Comparison of ENCODE assay signal across 7 mouse cellular contexts in genomic region chr10:106470533-106471205, GRCm38 (mm10). TPM values are rescaled to one million over a fixed set of nuclear protein-coding genes. Genes with fewer than 3 reads are reported as not detected.
A peak's percentile ranks its signal among the peaks of the same experiment; 100 is the strongest.
DNase-seq lines count a peak whose midpoint lies in the region; ATAC-seq and TF ChIP-seq lines count a peak whose summit lies in the region.

No protein-coding gene starts in this region.

- WGBS in forebrain, postnatal 0 days = 4% methylated on average over 17 of the region's 18 CpGs
- WGBS in midbrain, embryonic 10.5 days = 13% methylated on average over 18 of the region's 18 CpGs

- DNase-seq in left cerebral cortex, postnatal 14 days (ENCODE audit: low spot score in 2 of 2) = peak; percentile 5 to 14
- no peak for DNase-seq in left cerebral cortex, adult 11 months (ENCODE audit: low spot score)
- DNase-seq in cerebellum, adult 9-11 months = peak; percentile 28
- DNase-seq in forebrain, postnatal 0 days = peak; percentile 60
- DNase-seq in midbrain, embryonic 10.5 days (ENCODE audit: low spot score) = no peak
- DNase-seq in natural killer cell, adult 2 months (ENCODE audit: low spot score in 2 of 2) = no peak
- no peak for DNase-seq in thymus, adult 18-20 months

- peak overlapping the region; percentile 60 for H3K4me3 ChIP-seq in forebrain, postnatal 0 days (ENCODE audit: low read depth, low read length)
- H3K4me3 ChIP-seq in midbrain, embryonic 10.5 days = peak overlapping the region; percentile 66

- H3K4me2 ChIP-seq in forebrain, postnatal 0 days (ENCODE audit: low read depth) = peak overlapping the region; percentile 47

- peak overlapping the region; percentile 89 for H3K27ac ChIP-seq in forebrain, postnatal 0 days (ENCODE audit: low read depth, low read length)
- peak overlapping the region; percentile 70; the same call in 1 of the 2 replicates for H3K27ac ChIP-seq in midbrain, embryonic 10.5 days (replicated peaks)

- no peaks in the 10 kb centered on the region for H3K27me3 ChIP-seq in forebrain, postnatal 0 days (ENCODE audit: insufficient read depth, low read length)
- H3K27me3 ChIP-seq in midbrain, embryonic 10.5 days (ENCODE audit: low read depth, poor library complexity, severe bottlenecking) = peaks cover 40% of the 10 kb centered on the region

- intact Hi-C loops in left cerebral cortex, postnatal 14 days (cut with DNase I) = loop anchor here (5.0 kb wide), 1 partner anchor 117 kb away; no protein-coding TSS in a partner anchor

- peak overlapping the region; percentile 67 for H3K9ac ChIP-seq in forebrain, postnatal 0 days

- H3K9me3 ChIP-seq in forebrain, postnatal 0 days (ENCODE audit: low read length) = no peaks in the 10 kb centered on the region
- H3K9me3 ChIP-seq in midbrain, embryonic 10.5 days (replicated peaks) = no peaks in the 10 kb centered on the region

- no peak for ATAC-seq in forebrain, postnatal 0 days

- no peaks in the 10 kb centered on the region for H3K36me3 ChIP-seq in forebrain, postnatal 0 days (ENCODE audit: insufficient read depth)
- no peaks in the 10 kb centered on the region for H3K36me3 ChIP-seq in midbrain, embryonic 10.5 days

- TF ChIP-seq CTCF in forebrain, postnatal 0 days (IDR thresholded peaks at IDR 0.05; ENCODE audit: low read depth) = no peak

- H3K4me1 ChIP-seq in forebrain, postnatal 0 days (ENCODE audit: insufficient read depth) = no peaks in the 10 kb centered on the region
- peaks cover 17% of the 10 kb centered on the region for H3K4me1 ChIP-seq in midbrain, embryonic 10.5 days

RNA-seq across cellular contexts. Expression of gene Ppfia2, which starts 0.5 kb away (rescaled TPM):
- 10 to 100 TPM; 83.4 to 89.9 TPM for total RNA-seq in left cerebral cortex, postnatal 14 days (2021)
- total RNA-seq in forebrain, postnatal 0 days (2014; rRNA removed) = 62.4 and 72.7 TPM in 2 replicates
- polyA plus RNA-seq in forebrain, postnatal 0 days (2015; fragmentation: Nextera tagmentation; extraction: Ambion mirVana) = 21.9 and 29.5 TPM in 2 replicates
- polyA plus RNA-seq in midbrain, embryonic 10.5 days (2016; fragmentation: Nextera tagmentation; extraction: Ambion mirVana) = 1.3 and 3.8 TPM in 2 replicates

Comparison
In these comparisons a context has a peak if more than half of its experiments do, and no peak if none do; other contexts are left out.
1. DNase-seq: peak in left cerebral cortex, postnatal 14 days (2 of 2), cerebellum, adult 9-11 months (single experiment) and forebrain, postnatal 0 days (single experiment); none in left cerebral cortex, adult 11 months (single experiment), midbrain, embryonic 10.5 days (single experiment), natural killer cell, adult 2 months (0 of 2) and thymus, adult 18-20 months (0 of 2).